Mouse (Mus musculus): ENCODE measurements around the gene Ugt1a5.

- no peak for TF ChIP-seq ZNF384 (IDR thresholded peaks at IDR 0.05; ENCODE audit: low read depth, low read length)
- TF ChIP-seq MAFK (IDR thresholded peaks at IDR 0.05; ENCODE audit: insufficient read depth, low read depth, low read length): no peak
- no peak for TF ChIP-seq ZC3H11A (IDR thresholded peaks at IDR 0.05; ENCODE audit: borderline replicate concordance, low read depth, low read length)
- TF ChIP-seq CHD2 (IDR thresholded peaks at IDR 0.05; ENCODE audit: low read depth, low read length): no peak
Observed at GRCm38 (mm10) chr1:88234248-88234610, 68.4 kb downstream of the Ugt1a5 start.

Measured in ES-E14 (cell line).